Mouse (Mus musculus) heart, adult 11 months (tissue): ENCODE measurements at regions not wholly inside any gene's neighbourhood (a gene's known extent, or its start where the extent isn't known, plus 50 kb on each side); places are given as distances from the start of the nearest gene placed in this dataset.
"Not testable (repeated sequence)": the region's sequence is repeated elsewhere in the genome, so short reads cannot be mapped to it uniquely, and the experiment has no call there.

Experiments
- DNase-seq: peaks from one replicate; pipeline ENCODE4 v3.0.0; 2022

GRCm38 (mm10) chr3:80081210-80081609, 196.9 kb downstream of the Fam198b start:
- no peak for DNase-seq

GRCm38 (mm10) chr3:80082780-80083519, 198.6 kb downstream of the Fam198b start:
- DNase-seq = no peak

GRCm38 (mm10) chr3:80084168-80084567, 199.8 kb downstream of the Fam198b start:
- no peak for DNase-seq

GRCm38 (mm10) chr3:80099625-80100024, 215.3 kb downstream of the Fam198b start:
- DNase-seq = peak; percentile 94

- no peak for DNase-seq
Observed at GRCm38 (mm10) chr3:80120177-80120736, 235.9 kb downstream of the Fam198b start.

- no peak for DNase-seq
Observed at GRCm38 (mm10) chr3:80123666-80124065, 239.3 kb downstream of the Fam198b start.

- DNase-seq = no peak
Observed at GRCm38 (mm10) chr3:80124621-80125020, 240.3 kb downstream of the Fam198b start.

GRCm38 (mm10) chr3:80141697-80142096, 257.4 kb downstream of the Fam198b start:
- DNase-seq = no peak

GRCm38 (mm10) chr3:80160473-80160872, 276.1 kb downstream of the Fam198b start:
- DNase-seq = no peak

- no peak for DNase-seq
Observed at GRCm38 (mm10) chr3:80181749-80182148, 297.4 kb downstream of the Fam198b start.

- DNase-seq = not testable (repeated sequence)
Observed at GRCm38 (mm10) chr3:80182161-80182560, 297.8 kb downstream of the Fam198b start.

GRCm38 (mm10) chr3:80187406-80187805, 303.1 kb downstream of the Fam198b start:
- DNase-seq = no peak

GRCm38 (mm10) chr3:80200904-80201303, 316.6 kb downstream of the Fam198b start:
- no peak for DNase-seq

GRCm38 (mm10) chr3:80204821-80205220, 320.5 kb downstream of the Fam198b start:
- DNase-seq = peak; percentile 89

GRCm38 (mm10) chr3:80205351-80205750, 321.0 kb downstream of the Fam198b start:
- DNase-seq = no peak

GRCm38 (mm10) chr3:80207022-80207421, 322.7 kb downstream of the Fam198b start:
- DNase-seq = no peak

GRCm38 (mm10) chr3:80208028-80208427, 323.7 kb downstream of the Fam198b start:
- no peak for DNase-seq

GRCm38 (mm10) chr3:80209596-80209995, 325.3 kb downstream of the Fam198b start:
- no peak for DNase-seq

- no peak for DNase-seq
Observed at GRCm38 (mm10) chr3:80211323-80212109, 327.2 kb downstream of the Fam198b start.

- DNase-seq = no peak
Observed at GRCm38 (mm10) chr3:80248611-80249010, 364.3 kb downstream of the Fam198b start.

- no peak for DNase-seq
Observed at GRCm38 (mm10) chr3:80249974-80250373, 365.6 kb downstream of the Fam198b start.

- DNase-seq = no peak
Observed at GRCm38 (mm10) chr3:80255304-80255703, 371.0 kb downstream of the Fam198b start.

- no peak for DNase-seq
Observed at GRCm38 (mm10) chr3:80256383-80256782, 372.1 kb downstream of the Fam198b start.

- DNase-seq = no peak
Observed at GRCm38 (mm10) chr3:80263095-80263494, 378.8 kb downstream of the Fam198b start.
